Comparison of ENCODE assay signal across 8 mouse cellular contexts in genomic region chr2:164485681-164486257, GRCm38 (mm10). TPM values are rescaled to one million over a fixed set of nuclear protein-coding genes. Genes with fewer than 3 reads are reported as not detected.
DNase-seq lines count a peak whose midpoint lies in the region; ATAC-seq lines count a peak whose summit lies in the region.

Gene Dbndd2, plus strand, starts transcription at chr2:164486106.

- H3K36me3 ChIP-seq in hindbrain, embryonic 15.5 days, result peaks cover 16% of the 10 kb centered on the region

- no peaks in the 10 kb centered on the region for H3K9me3 ChIP-seq in hindbrain, embryonic 15.5 days

- intact Hi-C loops in left cerebral cortex, postnatal 36 days (cut with DNase I), result loop anchor here (5.0 kb wide), 1 partner anchor 72 kb away; no protein-coding TSS in a partner anchor

- H3K27ac ChIP-seq in hindbrain, embryonic 15.5 days (replicated peaks), result peak within 1 kb of the TSS; percentile 28

- peak; percentile 11 for ATAC-seq in cerebellum, adult (ENCODE audit: insufficient number of reproducible peaks, low FRiP score, low TSS enrichment)
- ATAC-seq in hindbrain, embryonic 15.5 days (ENCODE audit: low FRiP score, low read depth), result peak; percentile 62

- peak within 1 kb of the TSS; percentile 60 for H3K9ac ChIP-seq in hindbrain, embryonic 15.5 days

- DNase-seq in cerebellum, postnatal 14 days, result no peak
- DNase-seq in adrenal gland, postnatal 25 days, result peak; percentile 39
- DNase-seq in gastrocnemius, adult 8-10 months (ENCODE audit: low spot score in 2 of 2), result peak; percentile 33 to 35
- peak in 1 of 2 experiments; percentile 82 for DNase-seq in left cerebral cortex, postnatal 36 days (ENCODE audit: low spot score in 2 of 2)
- peak; percentile 18 for DNase-seq in mesoderm, embryonic 11.5 days (ENCODE audit: low read depth, low spot score)
- peak; percentile 58 for DNase-seq in urinary bladder, postnatal 25 days (ENCODE audit: low spot score)

- WGBS in hindbrain, embryonic 15.5 days, result 2% methylated on average over 26 of the region's 26 CpGs

- peak within 1 kb of the TSS; percentile 98 for H3K4me2 ChIP-seq in hindbrain, embryonic 15.5 days

- peak within 1 kb of the TSS; percentile 64 for H3K4me3 ChIP-seq in hindbrain, embryonic 15.5 days

- H3K27me3 ChIP-seq in hindbrain, embryonic 15.5 days, result 0 out of 2 replicates have a peak, but pooled peaks cover 3% of the 10 kb centered on the region

- peaks cover 17% of the 10 kb centered on the region for H3K4me1 ChIP-seq in hindbrain, embryonic 15.5 days (replicated peaks)

RNA-seq across cellular contexts. Expression of gene Dbndd2, which starts in this region (rescaled TPM):
- total RNA-seq in adrenal gland, postnatal 25 days (2021), result 6.3 and 6.4 TPM in 2 replicates
- 10 to 100 TPM; 14.8 to 32.8 (median 22.6) TPM for total RNA-seq in gastrocnemius, adult 8-10 months (2022)
- 22.8 and 23.1 TPM in 2 replicates for polyA plus RNA-seq in hindbrain, embryonic 15.5 days (2015; fragmentation: Nextera tagmentation; extraction: Ambion mirVana)
- 100 to 1,000 TPM; 112 to 126 TPM for total RNA-seq in left cerebral cortex, postnatal 36 days (2021)

Comparison
In these comparisons a context has a peak if more than half of its experiments do, and no peak if none do; other contexts are left out.
1. DNase-seq: peak in adrenal gland, postnatal 25 days (single experiment), gastrocnemius, adult 8-10 months (2 of 2), mesoderm, embryonic 11.5 days (single experiment) and urinary bladder, postnatal 25 days (single experiment); none in cerebellum, postnatal 14 days (0 of 2).